Mouse (Mus musculus): Measurements from ENCODE around the gene Acot8. TPM values are rescaled to one million over a fixed set of nuclear protein-coding genes. Genes with fewer than 3 reads are reported as not detected.
A peak's percentile ranks its signal among the peaks of the same experiment; 100 is the strongest.

The Acot8 gene
- total RNA-seq, 2 experiments from 2014 or later = 20.6 to 20.8 TPM

DNA sequence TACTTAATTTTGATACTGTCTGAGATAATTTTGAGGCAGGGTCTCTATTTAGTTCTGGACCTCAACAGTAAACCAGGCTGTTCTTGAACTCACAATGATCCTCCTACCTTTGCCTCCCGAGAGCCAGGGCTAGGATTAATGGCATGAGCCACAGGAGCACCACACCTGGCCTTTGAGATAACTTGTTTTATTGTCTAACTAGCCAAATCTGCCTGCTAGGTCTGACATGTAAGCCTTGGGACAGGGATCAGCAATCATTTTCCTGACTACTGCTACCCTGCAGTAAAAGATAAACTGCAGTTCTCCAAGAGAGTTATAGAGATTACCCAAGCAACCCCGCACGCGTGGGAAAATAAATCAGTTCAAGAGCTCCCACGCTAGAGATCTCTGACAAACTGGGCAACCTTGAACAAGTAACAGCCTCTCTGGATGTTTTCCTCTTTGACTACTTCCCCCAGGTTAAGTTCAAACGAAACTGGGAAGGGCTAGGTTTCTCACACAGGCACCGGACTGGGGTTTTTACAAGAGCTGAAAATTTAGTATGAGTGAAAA lies 19.7 kb downstream of the Acot8 start:
- intact Hi-C loops (cut with DNase I) = no loop called here

DNA sequence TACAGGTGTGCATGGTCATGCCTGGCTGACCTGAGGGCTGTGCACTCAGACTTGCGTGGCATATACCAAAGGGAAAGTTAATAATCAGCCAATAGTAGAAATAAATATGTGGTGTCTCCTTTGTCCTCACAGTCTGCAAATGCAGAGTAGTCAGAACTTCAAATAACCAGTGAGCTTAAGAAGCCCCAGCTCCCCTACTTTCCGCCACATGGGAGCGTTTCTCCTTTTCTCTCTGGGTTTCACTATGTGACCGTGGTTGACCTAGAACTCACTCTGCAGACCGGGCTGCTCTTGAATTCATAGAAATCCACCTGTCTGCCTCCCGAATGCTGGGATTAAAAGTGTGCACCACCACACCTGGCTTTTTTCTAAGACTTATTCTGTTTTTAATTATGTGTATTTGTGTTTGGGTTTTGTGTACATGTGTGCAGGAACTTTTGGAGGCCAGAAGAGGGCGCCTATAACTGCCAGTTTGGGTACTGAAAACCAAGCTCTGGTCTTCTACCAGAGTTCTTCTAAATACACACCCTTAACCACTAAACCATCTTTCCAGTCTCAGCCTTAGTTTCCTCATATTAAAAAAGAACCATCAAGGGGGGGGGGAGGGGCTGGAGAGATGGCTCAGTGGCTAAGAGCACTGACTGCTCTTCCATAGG lies 20.6 kb downstream of the Acot8 start:
- intact Hi-C loops (cut with DNase I) = no loop called here
- DNase-seq = no peak

More for the DNA sequence above, 19.7 kb downstream of the Acot8 start:
- DNase-seq = no peak

DNA sequence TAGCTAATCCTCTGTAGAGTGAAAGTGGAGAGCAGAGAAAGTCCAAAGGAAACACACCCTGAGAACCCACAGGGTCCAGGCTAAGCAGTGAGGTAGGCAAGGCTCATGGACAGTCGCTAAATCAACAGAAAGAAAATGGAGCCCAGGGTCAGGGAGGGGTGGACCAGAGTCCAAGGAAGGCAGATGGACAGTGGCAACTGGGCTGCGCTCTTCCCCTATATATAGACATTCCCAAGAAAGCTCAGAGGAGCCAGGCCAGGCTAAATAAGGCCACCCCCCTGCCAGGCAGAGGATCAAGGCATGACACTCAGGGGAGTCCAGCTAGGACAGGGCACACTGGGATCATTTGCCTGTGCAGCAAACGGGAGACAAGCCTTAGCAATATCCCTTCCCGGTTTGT lies 22.8 kb downstream of the Acot8 start:
- no peak for DNase-seq
- intact Hi-C loops (cut with DNase I) = no loop called here

DNA sequence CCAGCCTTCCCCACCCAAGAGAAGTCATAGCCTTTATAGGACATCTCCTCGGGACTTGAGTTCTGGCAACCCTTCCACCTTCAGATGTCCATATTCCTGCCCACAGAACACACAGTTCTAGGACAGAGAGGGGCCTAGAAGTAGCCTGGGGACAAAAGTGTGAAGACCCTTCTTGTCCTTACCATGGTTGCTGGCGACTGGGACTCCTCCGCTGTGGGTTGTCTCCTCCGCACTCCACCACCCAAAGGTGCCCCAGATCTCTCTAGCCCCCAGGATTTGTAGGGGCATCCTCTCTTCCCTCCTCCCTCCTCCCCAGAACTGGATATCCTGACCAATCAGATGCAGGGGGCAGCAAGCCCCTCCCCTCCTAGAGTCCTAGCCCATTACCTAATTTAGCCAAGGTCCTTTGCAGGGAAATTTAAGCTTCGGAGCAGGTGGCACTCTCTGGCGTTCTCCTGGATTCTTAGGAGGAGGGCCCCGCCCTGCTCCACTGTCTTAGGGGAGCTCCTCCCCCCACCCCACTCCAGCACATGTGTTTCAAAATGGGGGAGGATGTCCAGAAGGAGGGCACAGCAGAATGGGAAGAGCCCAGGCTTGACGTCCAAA lies 25.1 kb downstream of the Acot8 start, which contains the start of gene Tnnc2:
Tnnc2 (minus strand) TSS at position 487 of the 606 bp plus-strand sequence.
- no peak for DNase-seq
- intact Hi-C loops (cut with DNase I) = no loop called here

DNA sequence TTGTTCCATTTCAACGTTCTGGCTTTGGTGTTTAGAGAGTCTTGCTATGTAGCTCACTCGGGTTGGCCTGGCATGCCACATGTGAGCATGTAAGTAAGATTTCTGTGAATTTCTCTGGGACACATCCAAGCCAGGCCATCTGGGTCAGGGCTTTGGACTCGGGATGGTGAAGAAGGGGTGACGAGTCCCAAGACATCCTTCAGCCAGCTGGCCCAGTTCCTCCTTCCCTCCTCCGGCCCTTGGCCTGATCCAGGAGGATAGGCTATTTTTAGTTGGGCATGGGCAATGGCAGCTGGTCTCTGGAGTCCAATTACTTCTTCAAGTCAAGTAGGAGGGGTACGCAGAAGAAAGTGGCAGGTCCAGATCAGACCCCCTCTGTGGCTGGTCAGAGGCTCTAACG lies 25.9 kb downstream of the Acot8 start:
- intact Hi-C loops (cut with DNase I) = no loop called here
- DNase-seq = no peak

DNA sequence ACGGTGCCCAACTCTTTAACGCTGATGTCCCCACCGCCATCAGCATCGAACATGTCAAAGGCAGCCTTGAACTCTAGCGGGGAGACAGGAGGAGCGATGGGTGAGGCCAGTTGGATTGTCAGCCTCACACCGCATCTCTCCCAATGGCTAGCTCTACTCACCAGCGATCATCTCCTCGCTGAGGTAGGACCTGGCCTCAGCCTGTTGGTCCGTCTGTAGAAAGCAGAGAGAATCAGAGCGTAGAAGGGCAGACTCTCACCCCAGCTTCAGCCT lies 26.7 kb downstream of the Acot8 start:
- DNase-seq = no peak
- intact Hi-C loops (cut with DNase I) = no loop called here

DNA sequence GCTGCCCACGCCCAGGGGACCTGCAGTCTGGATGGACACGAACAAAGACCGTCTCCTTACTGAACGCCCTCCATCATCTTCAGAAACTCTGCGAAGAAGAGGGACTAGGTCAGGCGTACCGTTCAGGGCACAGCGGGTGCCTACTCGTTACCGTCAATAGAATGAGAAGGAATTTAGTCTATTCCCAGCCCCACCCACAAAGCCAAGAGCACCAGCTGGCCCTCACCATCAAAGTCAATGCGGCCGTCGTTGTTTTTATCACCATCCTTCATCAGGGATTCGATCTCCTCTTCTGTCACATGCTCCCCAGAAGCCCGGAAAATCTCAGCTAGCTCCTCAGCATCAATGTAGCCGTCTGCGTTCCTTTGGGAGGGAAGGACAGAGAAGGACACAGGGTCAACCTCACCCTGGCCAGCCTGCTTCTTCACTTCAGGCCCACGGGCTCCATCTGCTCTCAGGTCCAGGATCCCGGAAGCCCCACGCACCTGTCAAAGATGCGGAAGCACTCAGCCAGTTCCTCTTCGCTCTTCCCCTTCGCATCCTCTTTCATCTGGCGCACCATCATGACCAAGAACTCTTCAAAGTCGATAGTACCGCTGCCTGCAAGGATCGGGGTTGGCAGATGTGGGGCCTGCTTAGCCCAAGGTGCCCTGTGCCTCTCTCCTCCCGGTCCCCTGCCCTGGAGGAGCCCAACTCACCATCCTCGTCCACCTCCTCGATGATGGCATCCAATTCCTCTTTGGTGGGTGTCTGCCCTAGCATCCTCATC lies 27.3 kb downstream of the Acot8 start:
- intact Hi-C loops (cut with DNase I) = no loop called here

DNA sequence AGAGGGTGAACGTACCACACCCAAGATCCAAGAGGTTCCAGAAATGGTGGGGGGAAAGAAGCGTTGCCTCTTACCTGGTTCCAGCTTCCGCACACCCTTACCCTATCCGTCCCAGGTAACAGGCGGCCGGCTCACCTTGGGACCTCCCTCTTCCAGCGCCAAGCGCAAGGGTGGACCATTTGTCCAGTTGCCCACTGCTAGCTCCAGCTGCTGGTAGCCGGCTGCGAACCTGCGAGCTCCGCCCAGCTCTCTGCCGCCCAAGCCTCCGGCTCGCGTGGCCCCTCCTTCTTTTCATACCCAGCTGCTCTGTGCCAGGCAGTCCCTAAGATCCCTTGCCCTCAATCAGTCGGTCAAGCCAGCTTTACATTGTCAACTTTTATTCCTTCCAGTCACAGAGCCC lies 27.9 kb downstream of the Acot8 start:
- DNase-seq = no peak
- intact Hi-C loops (cut with DNase I) = no loop called here

More for the DNA sequence above, 27.3 kb downstream of the Acot8 start:
- no peak for DNase-seq

DNA sequence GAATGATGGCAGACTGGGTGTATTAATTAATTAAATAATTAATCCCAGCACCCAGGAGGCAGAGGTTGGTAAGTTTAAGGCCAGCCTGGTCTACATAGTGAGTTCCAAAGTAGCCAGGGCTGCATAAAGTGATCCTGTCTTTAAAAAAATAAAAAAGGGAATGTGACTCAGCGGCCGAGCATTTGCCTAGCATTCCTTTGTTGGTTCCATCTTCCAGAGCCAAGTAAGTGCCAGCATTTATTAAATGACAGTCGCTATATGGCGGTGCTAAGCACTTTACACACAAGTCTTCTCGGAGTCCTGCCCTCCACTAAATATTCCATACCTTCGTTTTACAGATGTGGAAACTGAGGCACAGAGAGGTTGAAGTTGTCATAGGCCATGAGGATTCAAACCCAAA lies 28.6 kb downstream of the Acot8 start:
- intact Hi-C loops (cut with DNase I) = no loop called here

DNA sequence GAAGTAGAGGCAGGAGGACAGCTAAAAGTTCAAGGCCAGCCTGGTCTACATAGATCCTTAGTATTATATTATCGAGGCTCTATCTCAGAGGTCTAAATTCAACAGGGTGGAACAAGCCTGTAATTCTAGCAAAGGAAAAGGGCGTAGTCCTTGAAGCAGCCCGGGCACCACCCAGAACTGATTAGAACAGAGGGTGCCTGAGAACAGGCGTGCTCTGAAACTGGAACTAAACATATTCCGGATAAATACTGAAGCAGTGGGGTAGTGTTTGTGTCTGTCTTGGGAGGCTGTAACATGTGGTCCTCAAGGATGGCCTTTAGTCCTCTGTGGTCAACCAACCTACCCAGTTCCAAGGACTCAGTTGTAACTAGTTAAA lies 30.7 kb downstream of the Acot8 start:
- DNase-seq = no peak
- intact Hi-C loops (cut with DNase I) = no loop called here

More for the DNA sequence above, 28.6 kb downstream of the Acot8 start:
- no peak for DNase-seq

DNA sequence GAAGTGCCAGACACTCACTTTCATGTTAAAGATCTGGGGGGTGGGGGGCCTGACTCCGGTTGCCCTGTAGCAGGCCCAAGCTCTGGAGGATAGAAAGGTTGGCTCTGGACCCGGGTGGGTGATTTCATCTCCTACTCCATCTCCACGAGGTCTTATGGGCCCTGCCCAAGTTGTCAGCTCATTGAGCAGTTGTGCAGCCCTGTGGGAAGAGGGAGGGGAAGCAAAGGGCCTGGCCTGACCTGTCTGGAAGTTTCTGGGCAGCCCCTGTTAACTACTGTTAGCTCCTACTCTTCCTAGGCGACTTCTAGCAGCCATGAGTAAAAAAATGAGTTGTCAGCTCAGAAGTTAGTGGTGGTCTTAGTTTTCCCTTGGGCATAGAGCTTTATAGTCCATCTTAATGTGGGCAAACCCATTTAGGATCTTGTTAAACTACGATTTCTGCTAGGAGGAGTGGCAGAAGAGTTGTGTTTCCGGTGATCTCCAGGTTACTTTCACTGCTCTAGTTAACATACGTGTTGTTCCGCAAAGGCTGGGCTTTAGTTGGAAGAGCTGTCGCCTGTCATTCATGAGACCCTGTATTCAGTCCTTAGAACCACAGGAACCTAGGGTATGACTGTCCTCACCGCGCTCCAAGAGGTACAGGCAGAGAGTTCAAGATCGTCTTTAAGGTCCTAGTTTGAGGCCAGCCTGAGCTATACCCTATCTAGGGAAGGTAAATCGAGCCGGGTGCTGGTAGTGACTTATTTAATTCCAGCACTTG lies 31.3 kb downstream of the Acot8 start:
- intact Hi-C loops (cut with DNase I) = no loop called here
- no peak for DNase-seq

DNA sequence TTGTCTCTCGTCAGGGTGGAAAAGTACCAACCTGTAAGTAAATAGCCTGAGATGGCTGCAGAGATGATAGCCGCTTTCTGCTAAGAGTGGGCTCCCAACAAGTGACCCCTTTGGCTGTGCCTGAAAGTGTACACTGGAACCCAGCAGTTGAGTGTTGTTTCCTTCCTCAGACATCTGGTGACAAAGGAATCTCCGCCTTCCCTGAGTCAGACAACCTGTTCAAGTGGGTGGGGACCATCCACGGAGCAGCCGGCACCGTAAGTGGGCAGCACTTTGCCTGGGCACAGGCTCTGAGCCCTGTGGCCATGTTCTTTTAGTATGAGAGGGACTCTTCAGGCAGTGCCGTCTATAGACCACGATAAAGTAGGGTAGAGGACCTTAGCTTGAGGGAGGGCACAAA lies 33.6 kb downstream of the Acot8 start:
- no peak for DNase-seq
- intact Hi-C loops (cut with DNase I) = no loop called here

DNA sequence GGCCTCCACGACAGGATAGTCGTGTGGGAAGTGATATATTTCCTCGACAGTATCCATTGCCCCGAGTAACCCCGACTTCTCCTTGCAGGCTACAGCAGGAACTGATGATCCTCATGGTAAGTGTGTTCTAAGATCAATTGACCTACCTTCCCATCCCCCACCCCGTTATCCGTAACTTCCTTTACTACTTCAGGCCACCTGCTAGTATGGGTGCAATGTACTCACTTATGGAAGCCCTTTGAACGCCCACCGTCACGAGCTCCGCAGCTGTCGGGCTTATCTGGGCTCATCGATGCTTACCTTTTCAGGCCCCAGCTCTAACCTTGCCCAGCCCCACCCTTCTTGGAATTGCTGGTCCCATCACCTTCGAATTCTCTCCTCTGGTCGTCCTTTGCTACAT lies 34.4 kb downstream of the Acot8 start:
- DNase-seq = no peak
- intact Hi-C loops (cut with DNase I) = no loop called here

DNA sequence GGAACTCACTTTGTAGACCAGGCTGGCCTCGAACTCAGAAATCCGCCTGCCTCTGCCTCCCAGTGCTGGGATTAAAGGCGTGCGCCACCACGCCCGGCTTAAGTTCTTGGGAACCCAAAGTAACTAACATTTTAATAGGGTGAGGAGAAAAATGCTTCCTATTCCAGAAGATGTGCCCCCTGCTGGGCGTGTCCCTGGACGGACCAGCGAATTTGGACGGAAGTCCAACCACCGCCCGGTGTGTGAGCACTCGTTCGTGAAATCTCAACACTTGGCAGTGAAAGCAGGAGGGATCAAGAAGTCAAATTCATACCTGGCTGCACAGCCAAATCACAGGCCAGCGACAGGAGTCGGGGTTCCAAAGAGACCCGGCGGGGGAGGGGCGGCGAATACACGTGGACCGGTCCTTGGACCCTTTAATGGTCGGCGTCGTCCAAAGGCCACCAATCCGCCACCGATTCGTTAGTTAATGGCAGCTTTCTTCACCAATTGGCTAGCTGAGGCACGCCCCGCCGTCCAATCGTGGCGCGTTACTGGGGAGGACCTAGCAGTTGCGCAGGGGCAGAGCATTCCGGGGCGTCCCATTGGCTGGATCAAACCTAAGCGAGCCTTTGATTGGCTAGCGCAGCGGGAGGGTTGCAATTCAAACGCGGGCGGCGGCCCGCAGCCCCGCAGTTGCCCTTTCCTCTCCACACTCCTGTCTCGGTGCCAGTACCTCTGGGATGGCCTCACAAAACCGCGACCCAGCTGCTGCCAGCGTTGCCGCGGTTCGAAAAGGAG lies 35.2 kb downstream of the Acot8 start, which contains the start of gene Ube2c:
Ube2c (plus strand) TSS at position 641 of the 780 bp plus-strand sequence.
- intact Hi-C loops (cut with DNase I) = no loop called here
- DNase-seq = peak; percentile 98

DNA sequence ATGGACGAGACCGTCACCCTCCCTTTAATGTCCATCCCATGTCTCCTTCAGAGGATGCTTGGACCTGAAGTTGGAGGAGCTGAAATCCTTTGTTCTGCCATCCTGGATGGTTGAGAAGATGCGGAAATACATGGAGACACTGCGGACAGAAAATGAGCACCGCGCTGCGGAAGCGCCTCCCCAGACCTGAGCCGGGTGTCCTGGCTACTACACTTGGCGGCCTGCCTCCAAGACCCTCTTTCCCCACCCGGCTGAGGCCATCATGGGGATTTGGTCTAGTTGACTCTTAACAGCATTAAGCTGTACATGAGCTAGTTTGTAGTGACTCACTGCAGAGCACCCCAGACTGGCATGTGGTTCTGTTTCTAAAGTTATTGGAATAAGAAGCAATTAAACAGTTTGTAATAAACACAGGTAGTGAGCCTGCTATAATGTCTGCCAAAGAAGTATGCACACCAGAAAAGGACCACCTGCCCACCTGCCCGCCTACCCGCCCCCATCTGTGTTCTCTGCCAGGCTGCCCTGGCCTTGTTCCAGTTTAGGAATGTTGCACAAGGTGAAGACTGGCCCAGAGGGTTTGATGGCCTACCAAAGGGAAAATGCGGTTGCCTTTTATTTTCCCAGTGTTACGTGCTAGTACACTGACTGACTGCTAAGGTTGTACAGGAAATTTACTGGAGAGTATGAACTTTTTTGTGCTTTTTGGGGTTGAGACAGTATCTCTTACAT lies 36.7 kb downstream of the Acot8 start:
- DNase-seq = peak; percentile 60
- intact Hi-C loops (cut with DNase I) = no loop called here

DNA sequence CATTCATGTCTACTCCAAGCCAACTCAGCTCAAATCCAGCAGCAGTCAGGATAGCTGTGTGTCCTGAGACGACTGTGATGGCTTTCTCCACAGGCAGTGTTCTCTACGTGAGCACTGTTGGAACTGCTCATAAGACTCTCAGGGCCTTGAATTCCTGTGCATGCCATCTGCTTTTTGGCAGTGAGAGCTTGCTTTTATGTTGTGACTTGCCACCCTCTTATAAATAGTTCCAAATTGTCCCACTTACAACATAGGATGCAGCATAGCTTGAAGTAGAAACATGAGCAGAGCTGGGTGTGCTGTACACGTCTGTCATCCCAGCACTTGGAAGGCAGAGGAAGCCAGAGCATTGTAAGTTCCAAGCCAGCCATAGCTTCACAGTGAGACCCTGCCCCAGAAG lies 38.8 kb downstream of the Acot8 start:
- no peak for DNase-seq
- intact Hi-C loops (cut with DNase I) = no loop called here

DNA sequence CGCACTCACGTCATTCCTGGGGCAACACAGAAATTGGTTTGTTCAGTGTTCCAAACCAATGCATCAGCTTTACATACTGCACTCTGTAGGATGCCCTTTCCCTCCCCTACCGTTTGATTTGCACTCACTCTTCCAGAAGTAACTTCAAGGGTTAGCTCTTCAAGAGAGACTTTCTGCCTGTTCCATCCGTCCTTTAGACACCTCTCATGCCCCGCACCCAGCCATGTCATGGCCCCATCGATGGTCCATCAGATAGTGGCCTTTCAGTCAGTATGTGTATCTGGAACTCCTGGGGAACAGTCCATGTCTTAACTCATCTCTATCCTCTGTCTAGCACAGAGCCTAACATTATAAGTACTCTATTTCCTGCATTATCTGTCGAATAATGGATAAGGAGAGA lies 42.1 kb downstream of the Acot8 start:
- intact Hi-C loops (cut with DNase I) = no loop called here
- DNase-seq = no peak

DNA sequence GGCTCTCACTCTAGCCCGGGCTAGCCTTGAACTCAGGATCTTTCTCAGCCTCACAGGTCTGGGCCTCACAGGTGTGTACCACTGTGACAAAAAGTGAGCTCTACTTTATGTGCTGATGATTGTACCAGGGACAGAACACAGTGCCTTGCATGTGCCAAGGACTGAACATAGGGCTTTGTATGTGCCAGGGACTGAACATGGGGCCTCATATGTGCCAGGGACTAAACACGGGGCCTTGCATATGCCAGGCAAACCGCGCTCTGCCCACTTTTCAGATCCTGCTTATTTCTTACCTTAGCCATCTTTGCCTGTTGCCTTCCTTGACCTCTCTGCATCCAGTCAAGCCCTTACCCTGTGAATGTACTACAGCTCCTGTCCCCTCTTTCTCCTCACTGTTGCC lies 42.7 kb downstream of the Acot8 start:
- no peak for DNase-seq
- intact Hi-C loops (cut with DNase I) = no loop called here

DNA sequence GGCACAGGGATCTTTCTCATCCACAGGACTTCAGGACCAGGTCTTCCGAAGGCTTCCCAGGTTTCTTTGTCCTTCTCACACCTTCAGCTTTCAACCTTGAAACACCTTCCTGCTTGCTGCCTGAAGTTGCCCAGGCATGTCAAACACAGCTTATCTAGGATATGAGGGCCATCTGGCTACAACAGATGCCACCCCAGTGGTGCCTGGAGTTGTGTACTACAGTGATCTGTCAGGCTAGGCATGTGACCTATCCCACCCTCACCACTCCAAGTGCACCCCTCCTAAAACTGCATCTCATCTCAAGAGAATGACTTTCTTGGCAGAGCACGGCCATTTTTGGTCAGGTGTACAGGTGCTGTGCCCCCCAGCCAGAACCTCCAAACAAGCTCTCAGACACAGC lies 43.2 kb downstream of the Acot8 start:
- intact Hi-C loops (cut with DNase I) = no loop called here
- DNase-seq = peak; percentile 33
